ENCODE assay signal across 17 mouse cellular contexts in the genomic region with DNA sequence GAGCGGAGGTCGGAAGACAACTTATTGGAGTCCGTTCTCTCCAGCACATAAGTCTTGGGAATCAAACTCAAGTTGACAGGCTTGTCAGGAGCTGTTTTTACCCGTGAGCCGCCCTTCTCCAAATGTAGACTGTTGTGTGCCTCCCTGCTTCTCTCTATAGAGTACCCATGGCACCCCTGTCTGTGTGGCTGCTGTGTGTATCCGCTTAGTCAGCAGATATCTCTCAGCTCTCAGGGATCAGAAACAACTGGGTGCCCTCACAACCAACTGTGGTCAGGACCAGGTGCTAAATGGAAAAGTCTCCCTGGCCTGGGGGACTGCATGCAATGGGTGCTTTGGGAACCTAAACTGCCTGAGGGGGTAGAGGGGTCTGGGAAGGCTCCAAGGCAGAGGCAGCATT.
"Had no signal": no experiment of that assay in that cellular context is flagged by ENCODE, and none has a peak within 500 bp of the region (broad histone marks: within the 10 kb centered on the region; RNA-seq: fewer than 3 reads in every experiment).

No protein-coding gene starts in this region.

- H3K27me3 ChIP-seq: neural tube, embryonic 12.5 days; neural tube, embryonic 13.5 days; neural tube, embryonic 15.5 days; stomach, embryonic 15.5 days had no signal

- H3K27ac ChIP-seq: neural tube, embryonic 12.5 days; neural tube, embryonic 13.5 days; neural tube, embryonic 15.5 days; stomach, embryonic 15.5 days; stomach, postnatal 0 days had no signal

- H3K9me3 ChIP-seq: neural tube, embryonic 12.5 days; neural tube, embryonic 13.5 days; neural tube, embryonic 15.5 days; stomach, embryonic 15.5 days had no signal

- DNase-seq: retina, postnatal 1 day; right cerebral cortex, adult 18-20 months; right cerebral cortex, postnatal 14 days; right cerebral cortex, postnatal 25 days; right cerebral cortex, postnatal 4 days; spleen, adult 18-20 months; thymus, adult 18-20 months; thymus, adult 2 months; thymus, postnatal 14 days; thymus, postnatal 25 days; thymus, postnatal 36 days; thymus, postnatal 4 days had no signal

- H3K4me2 ChIP-seq: neural tube, embryonic 12.5 days; neural tube, embryonic 13.5 days; neural tube, embryonic 15.5 days; stomach, embryonic 15.5 days had no signal

- H3K4me3 ChIP-seq: neural tube, embryonic 12.5 days; neural tube, embryonic 13.5 days; neural tube, embryonic 15.5 days; stomach, embryonic 15.5 days had no signal

- H3K4me1 ChIP-seq: neural tube, embryonic 12.5 days; neural tube, embryonic 15.5 days; stomach, embryonic 15.5 days had no signal

- H3K9ac ChIP-seq: neural tube, embryonic 12.5 days; neural tube, embryonic 13.5 days; neural tube, embryonic 15.5 days; stomach, embryonic 15.5 days had no signal
